Mouse (Mus musculus): ENCODE data around the gene Dscaml1. TPM values are rescaled to one million over a fixed set of nuclear protein-coding genes. Genes with fewer than 3 reads are reported as not detected.

Dscaml1 gene
- polyA plus RNA-seq, 1 experiment from 2014 or later = 0.83 TPM

DNA sequence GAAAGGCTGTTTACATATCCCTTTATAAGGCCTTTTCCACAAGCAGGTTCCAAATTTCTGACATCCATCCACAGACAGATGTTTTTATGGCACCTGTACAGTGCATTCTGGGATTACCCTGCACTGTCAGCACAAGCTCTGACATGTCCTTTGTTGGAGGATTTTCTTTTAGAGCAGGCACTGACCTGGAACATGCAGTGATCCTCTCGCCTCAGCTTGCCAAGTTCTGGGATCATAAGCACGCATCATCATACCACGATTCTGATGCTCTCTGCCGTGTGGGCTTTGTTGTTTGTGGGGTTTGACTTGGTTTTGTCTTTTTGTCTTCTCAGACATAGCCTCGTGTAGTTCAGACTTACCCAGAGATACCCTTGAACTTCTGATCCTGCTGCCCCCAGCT is 236.0 kb downstream of the Dscaml1 start:
- no peak for ATAC-seq (ENCODE audit: insufficient number of reproducible peaks, insufficient read depth, low FRiP score, low TSS enrichment, low read depth)
- Histone ChIP-seq H3K4me1 (replicated peaks) (peaks cover 23% of the 10 kb centered on the region), H3K4me3 (replicated peaks) (no peak overlapping the region), H3K9ac (replicated peaks) (no peak overlapping the region), H3K4me2 (no peak overlapping the region), H3K36me3 (no peaks in the 10 kb centered on the region), H3K27ac (no peak overlapping the region), H3K9me3 (no peaks in the 10 kb centered on the region), H3K27me3 (no peaks in the 10 kb centered on the region)
- 88% methylated on average over 5 of the region's 5 CpGs for WGBS

DNA sequence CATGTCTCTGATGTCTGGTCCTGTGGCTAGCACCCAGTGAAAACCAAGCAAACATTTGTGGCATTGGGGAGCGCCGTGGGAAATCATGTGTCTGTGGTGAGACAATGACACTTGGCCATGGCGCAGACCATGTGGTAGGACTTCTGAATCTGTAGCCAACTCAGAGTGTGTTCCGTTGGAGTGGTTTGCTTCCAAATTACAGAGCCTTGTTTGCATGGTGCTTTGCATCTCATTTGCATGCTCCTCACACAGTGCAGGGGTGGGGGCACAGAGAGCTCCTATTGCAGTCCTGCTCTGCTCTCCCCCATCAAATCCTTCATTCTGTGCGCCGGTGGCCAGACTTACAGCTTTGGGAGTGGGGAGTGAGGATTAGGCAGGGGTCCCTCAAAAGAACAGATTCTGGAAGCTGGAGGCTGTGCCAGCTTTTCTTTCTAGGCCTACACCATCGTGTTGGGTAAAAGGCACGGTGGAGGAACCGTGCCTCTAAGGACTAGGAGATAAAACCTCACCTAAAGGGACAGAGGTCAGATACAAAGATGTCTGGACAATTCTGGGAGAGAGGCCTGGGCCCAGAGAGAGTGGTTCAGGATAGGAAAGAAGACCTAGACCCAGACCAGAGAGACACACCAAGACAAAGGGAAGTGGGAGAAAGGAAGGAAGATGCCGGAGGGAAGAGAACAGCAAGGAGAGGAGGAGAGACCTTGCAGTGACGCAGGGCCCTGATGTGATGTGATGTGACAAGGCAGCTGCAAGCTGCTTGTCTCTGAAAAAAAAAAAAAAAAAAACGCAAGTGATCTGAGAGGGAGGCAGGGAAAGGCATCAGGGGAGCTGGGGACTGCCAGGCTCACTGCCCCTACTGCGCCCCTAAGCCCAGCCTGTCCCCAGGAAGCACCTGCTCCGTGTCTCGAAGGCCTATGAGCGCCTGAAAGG is 237.2 kb downstream of the Dscaml1 start:
- Histone ChIP-seq H3K4me1 (replicated peaks) (peaks cover 23% of the 10 kb centered on the region), H3K36me3 (no peaks in the 10 kb centered on the region)

DNA sequence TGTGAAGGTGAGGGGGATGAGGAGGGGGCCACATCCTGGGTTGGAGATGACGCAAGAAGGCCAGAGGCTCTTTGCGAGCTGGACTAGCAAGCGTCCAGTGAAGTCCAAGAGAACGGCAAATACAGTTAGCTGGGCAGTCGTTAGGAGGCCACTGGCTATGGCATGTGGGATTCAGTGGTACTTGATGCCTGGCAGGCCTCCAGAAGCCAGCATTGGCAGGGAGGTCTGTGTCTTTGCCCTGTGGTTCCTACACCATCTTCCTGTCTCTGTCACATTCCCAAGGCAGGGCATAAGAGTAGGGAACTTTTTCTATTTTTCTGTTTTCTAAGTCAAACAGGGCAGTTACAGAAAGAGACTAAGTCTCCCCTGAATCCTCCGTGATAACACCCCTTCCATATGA is 237.9 kb downstream of the Dscaml1 start:
- Histone ChIP-seq H3K27ac (peak overlapping the region; percentile 66), H3K4me2 (peak overlapping the region; percentile 23; the same call in 1 of the 2 replicates), H3K27me3 (no peaks in the 10 kb centered on the region), H3K4me1 (replicated peaks) (peaks cover 23% of the 10 kb centered on the region), H3K9ac (replicated peaks) (no peak overlapping the region), H3K9me3 (no peaks in the 10 kb centered on the region), H3K4me3 (replicated peaks) (no peak overlapping the region), H3K36me3 (no peaks in the 10 kb centered on the region)
- WGBS = 73% methylated on average over 6 of the region's 6 CpGs
- ATAC-seq (ENCODE audit: insufficient number of reproducible peaks, insufficient read depth, low FRiP score, low TSS enrichment, low read depth) = no peak

More for the DNA sequence above, 237.2 kb downstream of the Dscaml1 start:
- Histone ChIP-seq H3K27me3 (no peaks in the 10 kb centered on the region), H3K9me3 (no peaks in the 10 kb centered on the region), H3K27ac (0 out of 2 replicates have a peak overlapping the region, but pooled peaks have one; percentile 66), H3K4me2 (no peak overlapping the region), H3K9ac (replicated peaks) (no peak overlapping the region), H3K4me3 (replicated peaks) (no peak overlapping the region)
- ATAC-seq (ENCODE audit: insufficient number of reproducible peaks, insufficient read depth, low FRiP score, low TSS enrichment, low read depth) = no peak
- 58% methylated on average over 16 of the region's 16 CpGs for WGBS

DNA sequence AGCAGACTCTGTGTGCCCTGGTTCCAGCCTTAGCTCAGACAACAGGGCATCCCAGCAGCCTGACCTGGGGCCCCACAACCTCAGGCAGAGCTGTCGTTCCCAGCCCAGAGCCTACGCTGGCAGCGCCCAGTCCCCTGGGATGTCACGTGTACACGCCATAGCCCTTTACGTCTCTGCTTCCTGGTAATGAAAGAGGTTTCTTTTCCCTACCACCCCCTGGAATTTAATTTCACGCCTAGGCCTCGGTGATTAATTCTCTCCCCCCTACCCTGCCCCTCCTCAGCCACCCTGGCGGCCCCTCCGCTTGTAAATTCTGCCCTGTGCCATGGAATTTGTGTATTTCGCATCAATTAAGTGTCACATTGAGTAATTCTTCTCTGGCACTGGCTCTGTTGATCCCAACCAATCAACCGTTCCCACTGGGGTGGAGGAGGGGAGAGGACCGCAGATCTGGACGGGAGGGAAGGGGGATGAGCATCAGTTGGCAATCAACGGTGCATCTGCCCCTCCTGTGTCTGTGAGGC is 238.5 kb downstream of the Dscaml1 start:
- H3K4me3 ChIP-seq (replicated peaks) = no peak overlapping the region
- WGBS = 42% methylated on average over 15 of the region's 15 CpGs
- H3K27me3 ChIP-seq = no peaks in the 10 kb centered on the region
- peak overlapping the region; percentile 66 for H3K27ac ChIP-seq
- peaks cover 23% of the 10 kb centered on the region for H3K4me1 ChIP-seq (replicated peaks)
- ATAC-seq (ENCODE audit: insufficient number of reproducible peaks, insufficient read depth, low FRiP score, low TSS enrichment, low read depth) = no peak
- H3K9ac ChIP-seq (replicated peaks) = no peak overlapping the region
- peak overlapping the region; percentile 23 for H3K4me2 ChIP-seq
- no peaks in the 10 kb centered on the region for H3K9me3 ChIP-seq
- no peaks in the 10 kb centered on the region for H3K36me3 ChIP-seq

DNA sequence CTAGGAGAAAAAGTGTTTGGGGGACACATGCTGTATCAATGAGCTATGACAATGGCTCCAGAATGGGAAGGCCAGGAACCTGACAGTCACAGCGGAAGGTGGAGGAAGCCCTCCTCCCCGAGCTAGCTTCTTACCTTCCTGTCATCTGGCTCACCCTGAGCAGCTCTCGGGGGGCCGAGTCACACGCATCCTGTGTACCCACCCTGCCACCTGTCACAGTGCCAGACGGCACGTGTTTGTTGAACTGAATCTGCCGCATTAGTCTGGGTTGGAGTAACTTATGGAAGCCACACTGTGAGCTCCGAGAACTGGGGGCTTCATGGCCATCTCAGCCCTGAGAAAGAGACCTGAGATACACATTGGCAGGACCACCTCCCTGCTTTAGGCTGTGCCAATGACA is 249.5 kb downstream of the Dscaml1 start:
- WGBS = 87% methylated on average over 9 of the region's 9 CpGs
- Histone ChIP-seq H3K27me3 (peaks cover 18% of the 10 kb centered on the region; the same call in 1 of the 2 replicates), H3K9me3 (no peaks in the 10 kb centered on the region), H3K9ac (replicated peaks) (no peak overlapping the region), H3K27ac (no peak overlapping the region), H3K36me3 (no peaks in the 10 kb centered on the region), H3K4me2 (no peak overlapping the region), H3K4me3 (replicated peaks) (no peak overlapping the region), H3K4me1 (replicated peaks) (peaks cover 43% of the 10 kb centered on the region)
- ATAC-seq (ENCODE audit: insufficient number of reproducible peaks, insufficient read depth, low FRiP score, low TSS enrichment, low read depth) = no peak

DNA sequence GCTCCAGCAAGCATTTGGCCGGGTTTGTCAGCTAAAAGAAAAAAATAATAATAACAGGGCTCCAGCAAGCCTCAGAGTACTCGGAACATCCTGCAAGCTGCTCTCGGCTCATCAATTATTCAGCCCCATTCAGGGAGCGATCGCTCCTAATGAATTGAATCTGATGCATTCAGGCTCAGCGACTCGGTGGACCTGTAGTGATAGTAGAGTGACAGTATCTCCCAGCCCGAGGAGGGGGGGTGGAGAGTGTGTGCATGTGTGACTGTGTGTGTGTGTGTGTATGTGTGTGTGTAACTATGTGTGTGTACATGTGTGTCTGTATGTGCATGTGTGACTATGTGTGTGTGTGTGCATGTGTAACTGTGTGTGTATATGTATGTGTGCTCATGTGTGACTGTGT is 250.2 kb downstream of the Dscaml1 start:
- H3K4me1 ChIP-seq (replicated peaks) = peaks cover 43% of the 10 kb centered on the region
- no peaks in the 10 kb centered on the region for H3K9me3 ChIP-seq
- H3K27me3 ChIP-seq = peaks cover 18% of the 10 kb centered on the region; the same call in 1 of the 2 replicates
- no peaks in the 10 kb centered on the region for H3K36me3 ChIP-seq
- no peak overlapping the region for H3K4me3 ChIP-seq (replicated peaks)
- H3K4me2 ChIP-seq = no peak overlapping the region
- H3K27ac ChIP-seq = peak overlapping the region; percentile 87; the same call in 1 of the 2 replicates
- H3K9ac ChIP-seq (replicated peaks) = no peak overlapping the region
- no peak for ATAC-seq (ENCODE audit: insufficient number of reproducible peaks, insufficient read depth, low FRiP score, low TSS enrichment, low read depth)
- 81% methylated on average over 8 of the region's 8 CpGs for WGBS

DNA sequence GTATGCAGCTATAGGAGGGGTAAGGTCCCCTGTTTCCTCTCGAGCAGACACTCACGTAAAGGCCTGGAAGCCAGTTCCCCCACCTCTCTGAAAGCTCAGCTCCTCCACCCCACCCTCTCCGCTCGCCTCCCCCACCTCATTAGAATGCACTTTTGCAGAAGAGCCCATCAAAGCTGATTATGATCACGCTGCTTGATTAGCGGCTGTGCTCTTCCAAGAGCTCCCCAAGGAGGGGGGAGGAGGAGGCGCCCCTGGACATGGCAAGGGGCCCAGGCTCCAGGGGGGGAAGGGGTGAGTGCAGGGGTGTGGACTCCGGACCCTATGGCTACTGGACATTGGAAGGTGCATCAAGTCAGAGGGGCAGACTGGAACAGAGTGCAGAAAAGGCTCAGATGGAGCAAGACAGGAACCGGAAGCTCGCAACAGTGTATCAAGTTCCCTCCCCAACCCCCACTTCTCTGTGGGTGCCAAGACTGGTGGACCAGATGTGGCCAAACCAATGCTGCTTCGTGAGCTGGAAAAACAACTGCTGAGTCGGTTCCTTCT is 250.9 kb downstream of the Dscaml1 start:
- H3K4me2 ChIP-seq = peak overlapping the region; percentile 35
- H3K4me3 ChIP-seq (replicated peaks) = no peak overlapping the region
- H3K36me3 ChIP-seq = no peaks in the 10 kb centered on the region
- peaks cover 43% of the 10 kb centered on the region for H3K4me1 ChIP-seq (replicated peaks)
- H3K9me3 ChIP-seq = no peaks in the 10 kb centered on the region
- H3K27ac ChIP-seq = peak overlapping the region; percentile 87
- no peak overlapping the region for H3K9ac ChIP-seq (replicated peaks)
- H3K27me3 ChIP-seq = peaks cover 18% of the 10 kb centered on the region; the same call in 1 of the 2 replicates
- peak; percentile 44; the same call in 1 of the 2 replicates for ATAC-seq (ENCODE audit: insufficient number of reproducible peaks, insufficient read depth, low FRiP score, low TSS enrichment, low read depth)
- 28% methylated on average over 12 of the region's 12 CpGs for WGBS

DNA sequence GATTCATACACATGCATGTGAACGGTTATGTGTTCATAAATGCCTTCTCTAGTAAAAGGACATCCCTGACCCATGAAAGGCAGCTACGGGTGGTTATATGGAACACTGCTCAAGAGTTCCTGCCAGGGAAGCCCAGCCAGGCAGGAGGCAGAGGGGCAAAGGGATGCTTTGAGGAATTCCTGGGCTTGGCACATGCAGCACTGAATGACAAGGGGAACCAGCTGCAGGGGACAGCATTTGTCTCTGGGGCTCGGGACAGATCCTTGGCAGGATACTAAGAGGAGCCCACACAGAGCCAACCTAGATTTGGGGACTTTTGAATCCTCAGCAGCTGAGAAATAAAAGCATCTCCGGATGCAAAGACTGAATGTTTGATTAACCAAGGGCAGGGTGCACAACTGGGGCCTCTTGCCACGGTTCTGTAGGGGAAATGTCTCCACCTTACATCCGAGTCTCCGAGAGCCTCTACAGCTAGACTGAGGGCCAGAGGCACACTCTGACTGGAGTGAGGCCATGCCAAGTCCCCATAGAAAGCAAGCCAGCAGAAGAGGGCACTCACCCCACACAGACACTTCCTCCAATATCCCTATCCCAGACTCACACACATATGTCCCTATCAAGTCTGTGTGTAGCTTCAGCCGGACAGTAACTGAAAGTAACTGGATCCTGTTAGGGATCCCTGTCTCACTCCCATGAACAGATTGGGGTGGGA is 251.7 kb downstream of the Dscaml1 start:
- Histone ChIP-seq H3K9ac (replicated peaks) (no peak overlapping the region), H3K4me3 (replicated peaks) (no peak overlapping the region), H3K36me3 (no peaks in the 10 kb centered on the region), H3K4me2 (0 out of 2 replicates have a peak overlapping the region, but pooled peaks have one; percentile 35), H3K27ac (peak overlapping the region; percentile 87), H3K4me1 (replicated peaks) (peaks cover 39% of the 10 kb centered on the region), H3K27me3 (peaks cover 12% of the 10 kb centered on the region), H3K9me3 (no peaks in the 10 kb centered on the region)
- 74% methylated on average over 8 of the region's 8 CpGs for WGBS
- ATAC-seq (ENCODE audit: insufficient number of reproducible peaks, insufficient read depth, low FRiP score, low TSS enrichment, low read depth) = no peak

DNA sequence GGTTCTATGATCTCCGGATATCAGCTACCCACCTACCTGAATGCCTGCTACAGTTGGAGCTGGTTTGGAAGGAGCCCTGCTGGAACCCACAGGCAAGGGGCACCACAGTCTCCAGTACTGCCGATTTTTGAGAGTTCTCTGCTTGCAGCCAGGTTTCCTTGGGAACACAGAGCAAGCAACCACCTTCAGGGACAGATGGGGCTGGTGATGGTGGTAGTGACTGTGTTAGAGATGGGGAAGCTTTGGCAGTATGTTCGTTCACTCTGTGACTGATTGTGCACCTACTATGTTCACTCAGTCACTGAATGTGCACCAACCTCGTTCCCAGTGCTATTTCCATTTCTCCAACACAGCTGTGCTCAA is 252.2 kb downstream of the Dscaml1 start:
- ATAC-seq (ENCODE audit: insufficient number of reproducible peaks, insufficient read depth, low FRiP score, low TSS enrichment, low read depth) = no peak
- WGBS = 86% methylated on average over 4 of the region's 4 CpGs
- Histone ChIP-seq H3K27ac (no peak overlapping the region), H3K4me1 (replicated peaks) (peaks cover 39% of the 10 kb centered on the region), H3K36me3 (no peaks in the 10 kb centered on the region), H3K4me3 (replicated peaks) (no peak overlapping the region), H3K27me3 (peaks cover 10% of the 10 kb centered on the region), H3K9me3 (no peaks in the 10 kb centered on the region), H3K4me2 (no peak overlapping the region), H3K9ac (replicated peaks) (no peak overlapping the region)

DNA sequence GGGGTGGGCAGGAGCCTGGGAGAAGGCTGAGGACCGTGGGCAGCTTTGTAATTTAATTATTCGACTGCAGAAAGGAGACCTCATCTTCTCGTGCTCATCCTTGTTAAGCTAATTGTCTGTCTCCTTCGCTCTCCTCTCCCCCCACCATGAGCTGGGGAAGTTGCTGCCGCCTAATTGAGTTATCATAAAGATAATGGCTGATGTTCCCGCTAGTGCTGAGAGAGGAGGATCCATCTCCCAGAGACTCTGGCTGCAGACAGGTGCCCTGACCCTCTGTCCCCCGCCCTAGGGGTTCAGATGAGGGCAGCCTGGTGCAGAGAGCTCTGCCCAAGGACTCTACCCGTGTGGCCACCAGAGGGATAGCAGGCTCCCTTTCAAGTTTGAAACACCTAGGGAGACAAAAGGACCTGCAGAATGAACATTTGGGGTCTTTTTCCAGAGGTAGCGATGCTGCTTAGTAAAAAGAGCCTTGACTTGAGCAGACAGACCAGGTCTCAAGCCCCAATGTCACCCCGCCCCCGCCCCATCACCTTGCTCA is 256.1 kb downstream of the Dscaml1 start:
- Histone ChIP-seq H3K4me3 (replicated peaks) (no peak overlapping the region), H3K4me1 (replicated peaks) (peaks cover 30% of the 10 kb centered on the region), H3K27me3 (peaks cover 3% of the 10 kb centered on the region; the same call in 1 of the 2 replicates), H3K36me3 (no peaks in the 10 kb centered on the region), H3K27ac (no peak overlapping the region), H3K4me2 (no peak overlapping the region), H3K9ac (replicated peaks) (no peak overlapping the region), H3K9me3 (no peaks in the 10 kb centered on the region)
- no peak for ATAC-seq (ENCODE audit: insufficient number of reproducible peaks, insufficient read depth, low FRiP score, low TSS enrichment, low read depth)
- 48% methylated on average over 11 of the region's 11 CpGs for WGBS
